Mouse (Mus musculus) 416B (cell line): ENCODE measurements around the gene Sephs2.

Experiments used
- DNase-seq: peaks from one replicate; pipeline ENCODE4 v3.0.0; 2011; ENCODE audit warnings: low read depth

Sephs2 gene

GRCm38 (mm10) chr7:127232622-127233367 is 41.1 kb downstream of the Sephs2 start, which contains the start of the genes Zfp553 and Sept1:
Zfp553 (plus strand) TSS chr7:127233061.
Sept1 (minus strand) TSS chr7:127233130.
- DNase-seq, result peak; percentile 81

DNA sequence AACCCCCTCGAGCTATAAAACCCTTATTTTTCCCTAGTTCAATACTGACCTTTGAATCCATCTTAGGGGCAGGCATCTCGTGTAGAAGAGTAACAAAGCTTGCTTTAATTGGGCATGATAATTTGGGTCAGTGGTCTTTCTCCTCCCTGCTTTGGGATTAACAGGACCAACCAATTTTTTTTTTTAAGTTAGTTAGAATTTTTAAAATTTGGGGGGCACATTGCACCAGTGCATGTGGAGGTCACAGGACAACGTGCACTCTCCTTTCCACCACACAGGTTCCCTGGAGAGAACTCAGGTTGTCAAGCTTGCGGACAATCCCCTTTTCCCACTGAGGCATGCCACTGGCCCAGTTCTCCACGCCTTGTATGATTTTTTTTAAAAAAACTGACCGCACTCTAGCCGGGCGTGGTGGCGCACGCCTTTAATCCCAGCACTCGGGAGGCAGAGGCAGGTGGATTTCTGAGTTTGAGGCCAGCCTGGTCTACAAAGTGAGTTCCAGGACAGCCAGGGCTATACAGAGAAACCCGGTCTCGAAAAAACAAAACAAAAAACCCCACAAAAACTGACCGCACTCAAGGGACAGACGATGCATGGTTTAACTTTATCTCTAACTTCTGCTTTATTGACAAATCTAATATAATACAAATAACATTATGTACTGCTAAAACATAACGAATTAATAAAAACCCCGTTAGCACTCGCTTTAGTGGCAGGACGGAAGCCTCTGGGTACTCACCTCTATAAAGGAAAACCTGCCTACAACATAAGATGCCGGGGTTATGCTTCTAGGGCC is 41.8 kb downstream of the Sephs2 start:
- no peak for DNase-seq

DNA sequence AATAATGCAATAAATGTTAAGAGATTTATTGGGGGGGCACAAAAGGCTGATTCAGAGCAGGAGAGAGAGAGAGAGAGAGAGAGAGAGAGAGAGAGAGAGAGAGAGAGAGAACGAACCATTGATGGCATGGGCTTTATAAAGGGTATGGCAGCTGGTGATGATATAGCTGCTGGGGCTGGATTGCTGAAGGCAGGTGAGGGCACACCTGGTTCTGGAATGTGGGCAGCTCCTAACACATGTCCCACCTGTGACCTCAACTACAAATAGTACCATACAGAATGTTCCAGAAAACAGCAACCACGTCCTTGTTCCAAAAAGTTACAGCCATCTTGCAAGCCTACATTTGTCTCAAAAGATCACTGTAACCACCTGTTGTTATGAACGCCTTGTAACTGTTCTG is 42.5 kb downstream of the Sephs2 start:
- DNase-seq, result no peak

DNA sequence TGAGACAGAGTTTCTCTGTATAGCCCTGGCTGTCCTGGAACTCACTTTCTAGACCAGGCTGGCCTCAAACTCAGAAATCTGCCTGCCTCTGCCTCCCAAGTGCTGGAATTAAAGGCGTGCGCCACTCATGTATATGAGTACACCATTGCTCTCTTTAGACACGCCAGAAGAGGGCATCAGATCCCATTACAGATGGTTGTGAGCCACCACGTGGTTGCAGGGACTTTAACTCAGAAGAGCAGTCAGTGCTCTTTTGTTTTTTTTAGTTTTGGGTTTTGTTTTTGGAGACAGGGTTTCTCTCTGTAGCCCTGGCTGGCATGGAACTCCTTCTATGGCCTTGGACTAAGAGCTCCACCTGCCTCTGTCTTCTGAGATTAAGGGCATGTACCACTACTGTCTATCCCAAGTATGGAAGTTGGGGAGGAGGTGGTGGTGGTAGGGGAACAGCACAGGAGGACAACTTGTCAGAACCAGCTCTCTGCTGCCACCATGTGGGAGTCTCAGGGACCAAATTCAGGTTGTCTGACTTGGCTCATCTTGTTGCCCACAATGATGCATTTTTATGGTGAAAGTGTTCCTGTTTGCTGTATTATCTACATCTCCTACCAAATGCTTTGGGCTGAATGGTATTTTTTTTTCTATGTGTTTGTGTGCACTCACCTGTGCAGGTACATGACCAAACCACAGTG is 45.1 kb downstream of the Sephs2 start:
- peak; percentile 94 for DNase-seq

DNA sequence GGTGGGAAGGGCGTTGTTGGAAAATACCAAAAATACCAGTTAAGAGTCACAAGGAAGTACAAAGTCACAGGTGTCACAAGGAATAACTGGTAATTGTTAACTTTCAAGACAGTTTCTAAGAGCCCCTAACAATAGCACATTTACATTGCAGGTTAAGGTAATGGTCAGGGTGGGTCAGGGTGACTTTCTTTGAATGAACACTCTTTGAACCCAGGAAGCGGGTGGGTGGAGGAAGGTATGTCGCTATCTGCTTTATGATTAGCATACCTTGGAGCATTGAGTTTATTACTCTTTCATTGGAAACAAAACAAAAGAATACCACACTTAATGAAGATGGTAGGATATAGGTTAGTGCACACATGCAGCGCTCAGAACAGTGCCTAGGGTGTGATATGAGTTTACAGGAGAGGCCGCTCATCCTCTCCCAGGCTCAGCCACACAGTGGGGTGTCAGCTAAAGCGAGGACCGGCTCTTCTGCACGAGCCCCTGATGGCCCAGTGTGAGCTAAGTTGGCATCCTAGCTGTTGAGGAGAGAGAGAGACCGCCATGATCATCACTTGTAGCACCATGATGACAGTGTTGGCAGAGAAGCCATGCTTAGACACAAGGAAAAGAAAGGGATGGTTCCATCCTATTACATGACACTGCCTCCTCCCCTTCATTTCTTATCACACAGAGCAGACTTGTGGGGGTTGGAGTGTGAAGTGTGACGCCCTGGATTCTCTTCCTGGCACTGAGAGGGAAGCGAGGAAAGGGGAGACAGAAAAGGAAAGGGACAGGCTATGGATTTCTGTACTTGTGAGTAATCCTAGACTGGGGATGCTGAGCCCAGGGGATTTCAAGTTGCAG is 48.5 kb downstream of the Sephs2 start:
- no peak for DNase-seq

DNA sequence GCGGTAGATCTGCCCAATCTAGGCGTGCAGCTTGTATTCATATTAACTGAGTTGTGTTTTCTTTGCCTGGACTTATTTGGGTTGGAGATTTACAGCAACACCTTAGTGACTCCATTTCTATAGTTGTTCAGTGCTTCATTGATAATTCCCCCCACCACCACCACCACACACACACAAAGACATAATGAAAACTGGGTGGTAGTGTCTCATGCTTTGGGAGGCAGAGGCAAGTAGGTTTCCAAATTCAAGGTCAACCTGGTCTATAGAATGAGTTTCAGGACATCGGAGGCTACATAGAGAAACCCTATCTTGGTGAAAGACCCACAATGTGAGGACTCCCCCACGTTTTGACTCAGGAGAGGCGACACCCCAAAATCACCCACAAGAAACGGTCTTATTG is 49.2 kb downstream of the Sephs2 start:
- no peak for DNase-seq

GRCm38 (mm10) chr7:127223515-127224478 is 50.1 kb downstream of the Sephs2 start:
- no peak for DNase-seq

DNA sequence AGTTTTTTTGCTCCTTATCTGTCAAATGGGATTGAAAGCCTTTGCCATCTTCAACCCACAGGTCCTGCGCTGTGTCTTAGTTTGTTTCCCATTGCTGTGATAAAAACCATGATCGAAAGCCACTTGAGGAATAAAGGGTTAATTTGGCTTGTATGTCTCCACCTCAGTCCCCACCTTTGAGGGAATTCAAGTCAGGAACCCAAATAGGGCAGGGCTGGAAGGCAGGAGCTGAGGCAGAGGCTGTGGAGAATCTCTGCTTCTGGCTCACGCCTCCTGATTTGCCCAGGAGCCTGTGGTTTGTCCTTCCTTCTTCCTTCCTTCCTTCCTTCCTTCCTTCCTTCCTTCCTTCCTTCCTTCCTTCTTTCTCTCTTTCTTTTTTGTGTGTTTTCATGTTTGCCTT is 50.7 kb downstream of the Sephs2 start:
- DNase-seq, result no peak
